Mouse (Mus musculus) lung, embryonic 14.5 days (tissue): ENCODE measurements around the gene Npat. TPM values are rescaled to one million over a fixed set of nuclear protein-coding genes. Genes with fewer than 3 reads are reported as not detected.

Source experiments
- ATAC-seq: fragments of 200-750 bp; cut with Nextera tagmentation; 2 replicates; pipeline ENCODE4 v1.8.0; 2017; ENCODE audit warnings: mild to moderate bottlenecking, moderate TSS enrichment, moderate library complexity; ENCODE audit not compliant: insufficient read depth
- DNase-seq: peaks from one replicate; pipeline ENCODE4 v3.0.0-alpha.2; 2015
- H3K27ac ChIP-seq: fragments of 300-500 bp; sonication (generic); 2 replicates; pipeline ENCODE4 v1.5.1; 2014; ENCODE audit warnings: low read depth, mild to moderate bottlenecking, moderate library complexity
- H3K27me3 ChIP-seq: fragments of 300-500 bp; sonication (generic); 2 replicates; pipeline ENCODE4 v1.6.1; 2014; ENCODE audit warnings: low read length, control low read depth; ENCODE audit not compliant: insufficient read depth
- H3K36me3 ChIP-seq: fragments of 300-500 bp; sonication (generic); 2 replicates; pipeline ENCODE4 v1.6.1; 2014; ENCODE audit warnings: control low read depth; ENCODE audit not compliant: insufficient read depth
- H3K4me1 ChIP-seq: fragments of 300-500 bp; sonication (generic); 2 replicates; pipeline ENCODE4 v1.6.1; 2014; ENCODE audit warnings: antibody characterized with exemption, control low read depth; ENCODE audit not compliant: insufficient read depth
- H3K4me2 ChIP-seq: fragments of 300-500 bp; sonication (generic); 2 replicates; pipeline ENCODE4 v1.6.1; 2014; ENCODE audit warnings: mild to moderate bottlenecking
- H3K4me3 ChIP-seq: fragments of 300-500 bp; sonication (generic); 2 replicates; pipeline ENCODE4 v1.5.1; 2014; ENCODE audit warnings: low read depth, low read length
- H3K9ac ChIP-seq: fragments of 300-500 bp; sonication (generic); 2 replicates; pipeline ENCODE4 v1.6.1; 2014
- H3K9me3 ChIP-seq: fragments of 300-500 bp; sonication (generic); 2 replicates; pipeline ENCODE4 v1.6.1; 2016; ENCODE audit warnings: low read depth, low read length, control low read depth
- CTCF ChIP-seq: IDR thresholded peaks from 2 replicates; pipeline ENCODE4 v1.5.1; 2016; ENCODE audit warnings: antibody characterized with exemption, low read depth
- WGBS: fragments of 180-500 bp; shearing (Covaris S2); extraction: QIAGEN DNeasy Blood & Tissue Kit; methylation state at CpG from one replicate; pipeline ENCODE4 v1.1.7; 2014; 5-methylcytosine and 5-hydroxymethylcytosine counted together
- polyA plus RNA-seq: library from polyadenylated mRNA; unstranded; fragments of >200 nt; fragmentation: Nextera tagmentation; extraction: Ambion mirVana; gene quantifications from 2 replicates; pipeline ENCODE4 v1.2.1, GENCODE M21; 2014

Npat gene
- polyA plus RNA-seq, 1 experiment from 2014 or later = 26.2 TPM

- Histone ChIP-seq H3K9me3 (no peaks in the 10 kb centered on the region), H3K27ac (peak within 1 kb of the TSS; percentile 42; the same call in 1 of the 2 replicates), H3K27me3 (no peaks in the 10 kb centered on the region), H3K9ac (peak within 1 kb of the TSS; percentile 86), H3K4me1 (no peaks in the 10 kb centered on the region), H3K4me3 (peak within 1 kb of the TSS; percentile 74), H3K36me3 (peaks cover 6% of the 10 kb centered on the region), H3K4me2 (peak within 1 kb of the TSS; percentile 88)
- ATAC-seq (peak; percentile 99), DNase-seq (peak; percentile 97)
- no peak for TF ChIP-seq CTCF
- WGBS = 3% methylated on average over 52 of the region's 52 CpGs
These were observed 73.3 kb downstream of the Npat start, which contains the start of gene Acat1 for GRCm38 (mm10) chr9:53609968-53610781. Gene Acat1 (minus strand): TSS chr9:53610382.

- DNase-seq (no peak), ATAC-seq (no peak)
- H3K36me3 ChIP-seq = peaks cover 38% of the 10 kb centered on the region
- no peaks in the 10 kb centered on the region for H3K9me3 ChIP-seq
- no peaks in the 10 kb centered on the region for H3K27me3 ChIP-seq
- TF ChIP-seq CTCF = no peak
- no peaks in the 10 kb centered on the region for H3K4me1 ChIP-seq
- no peak overlapping the region for H3K27ac ChIP-seq
- no peak overlapping the region for H3K4me2 ChIP-seq
- WGBS = 82% methylated on average over 4 of the region's 4 CpGs
- no peak overlapping the region for H3K4me3 ChIP-seq
- no peak overlapping the region for H3K9ac ChIP-seq
These were observed 77.4 kb downstream of the Npat start for GRCm38 (mm10) chr9:53614286-53614685.

GRCm38 (mm10) chr9:53615246-53615645 lies 78.4 kb downstream of the Npat start:
- H3K4me2 ChIP-seq = no peak overlapping the region
- H3K27me3 ChIP-seq = no peaks in the 10 kb centered on the region
- WGBS = 70% methylated on average over 8 of the region's 8 CpGs
- DNase-seq (no peak), ATAC-seq (no peak)
- H3K27ac ChIP-seq = no peak overlapping the region
- H3K36me3 ChIP-seq = peaks cover 47% of the 10 kb centered on the region
- H3K9ac ChIP-seq = no peak overlapping the region
- H3K9me3 ChIP-seq = no peaks in the 10 kb centered on the region
- no peak overlapping the region for H3K4me3 ChIP-seq
- TF ChIP-seq CTCF = no peak
- H3K4me1 ChIP-seq = no peaks in the 10 kb centered on the region

Other genes with a start within 250 kb of the Npat start
- gene Exph5, start 235.4 kb upstream of the Npat start, polyA plus RNA-seq = 5.0 and 5.6 TPM in 2 replicates
- gene Kdelc2, start 153.0 kb upstream of the Npat start, polyA plus RNA-seq = 43.5 and 43.9 TPM in 2 replicates
- 1.2 and 1.6 TPM in 2 replicates for gene 4930550C14Rik, start 134.7 kb upstream of the Npat start, polyA plus RNA-seq
- 15.0 and 16.2 TPM in 2 replicates for gene Atm, start 307 bp upstream of the Npat start, polyA plus RNA-seq
- 111 and 114 TPM in 2 replicates for gene Acat1, start 73.3 kb downstream of the Npat start, polyA plus RNA-seq
- gene Cul5, start 133.0 kb downstream of the Npat start, polyA plus RNA-seq = 46.5 and 51.1 TPM in 2 replicates
- gene Rab39, start 169.2 kb downstream of the Npat start, polyA plus RNA-seq = 0.34 and 0.38 TPM in 2 replicates
- gene Slc35f2, start 234.5 kb downstream of the Npat start, polyA plus RNA-seq = 7.7 and 8.3 TPM in 2 replicates